ENCODE assay signal across 34 mouse cellular contexts in the genomic region with DNA sequence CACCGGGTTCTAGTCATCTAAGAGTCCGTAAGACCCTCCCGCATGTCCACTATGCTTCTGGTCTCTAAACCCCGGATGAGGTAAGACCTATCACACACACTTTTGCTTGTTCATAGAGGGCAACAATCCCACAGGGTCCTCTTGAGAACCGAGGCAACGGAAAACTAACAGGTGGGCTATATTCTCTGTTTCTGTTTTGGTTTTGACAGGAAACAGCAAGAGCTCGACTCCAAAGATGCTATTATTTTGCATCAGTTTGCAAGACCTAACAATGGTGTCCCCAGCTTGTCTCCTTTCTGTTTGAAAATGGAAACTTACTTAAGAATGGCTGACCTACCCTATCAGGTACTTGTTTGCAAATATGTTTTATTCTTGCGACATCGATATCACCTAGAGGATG. TPM values are rescaled to one million over a fixed set of nuclear protein-coding genes. Genes with fewer than 3 reads are reported as not detected.
"Had no signal": no experiment of that assay in that cellular context is flagged by ENCODE, and none has a peak within 500 bp of the region (broad histone marks: within the 10 kb centered on the region; RNA-seq: fewer than 3 reads in every experiment).

No protein-coding gene starts in this region.

- DNase-seq: left cerebral cortex, postnatal 4 days; liver; liver, embryonic 13.5 days; liver, postnatal 0 days; lung, adult 18-20 months; lung, adult 2 months; lung, embryonic 14.5 days; lung, postnatal 10 days; lung, postnatal 14 days; lung, postnatal 36 days; lung, postnatal 4 days; midbrain, embryonic 14.5 days had no signal

- H3K4me1 ChIP-seq: liver, embryonic 12.5 days; liver, embryonic 13.5 days; liver, embryonic 15.5 days had no signal

- H3K36me3 ChIP-seq: liver, embryonic 12.5 days; liver, embryonic 13.5 days; liver, embryonic 15.5 days; lung, embryonic 15.5 days; midbrain, embryonic 15.5 days had no signal

- H3K27me3 ChIP-seq: limb, embryonic 12.5 days; limb, embryonic 13.5 days; limb, embryonic 15.5 days; lung, embryonic 15.5 days; midbrain, embryonic 12.5 days; midbrain, embryonic 13.5 days; midbrain, embryonic 15.5 days; neural tube, embryonic 12.5 days had no signal

- H3K27ac ChIP-seq: limb, embryonic 10.5 days; limb, embryonic 12.5 days; limb, embryonic 13.5 days; limb, embryonic 15.5 days; liver, embryonic 12.5 days; liver, embryonic 13.5 days; liver, embryonic 14.5 days; liver, embryonic 15.5 days; lung, embryonic 15.5 days; macrophage; midbrain, embryonic 10.5 days; midbrain, embryonic 12.5 days; midbrain, embryonic 13.5 days; midbrain, embryonic 15.5 days; neural tube, embryonic 12.5 days had no signal

- H3K9me3 ChIP-seq: limb, embryonic 10.5 days; limb, embryonic 12.5 days; limb, embryonic 13.5 days; limb, embryonic 15.5 days; liver, embryonic 12.5 days; liver, embryonic 13.5 days; liver, embryonic 15.5 days; lung, embryonic 15.5 days; megakaryocyte, embryonic 14.5 days; midbrain, embryonic 10.5 days; midbrain, embryonic 12.5 days; midbrain, embryonic 13.5 days; midbrain, embryonic 15.5 days; neural tube, embryonic 12.5 days had no signal

- H3K4me3 ChIP-seq: limb, embryonic 10.5 days; limb, embryonic 12.5 days; limb, embryonic 13.5 days; limb, embryonic 15.5 days; liver, embryonic 12.5 days; liver, embryonic 13.5 days; liver, embryonic 15.5 days; lung, embryonic 15.5 days; megakaryocyte, embryonic 14.5 days; midbrain, embryonic 10.5 days; midbrain, embryonic 12.5 days; midbrain, embryonic 13.5 days; midbrain, embryonic 15.5 days; myocyte; neural tube, embryonic 12.5 days had no signal

- H3K4me2 ChIP-seq: limb, embryonic 12.5 days; limb, embryonic 13.5 days; limb, embryonic 15.5 days; liver, embryonic 11.5 days; liver, embryonic 12.5 days; liver, embryonic 13.5 days; liver, embryonic 15.5 days; lung, embryonic 14.5 days; lung, embryonic 15.5 days; midbrain, embryonic 11.5 days; midbrain, embryonic 12.5 days; midbrain, embryonic 13.5 days; midbrain, embryonic 15.5 days; neural tube, embryonic 12.5 days had no signal

- H3K9ac ChIP-seq: limb, embryonic 12.5 days; limb, embryonic 13.5 days; limb, embryonic 15.5 days; liver, embryonic 12.5 days; liver, embryonic 13.5 days; liver, embryonic 14.5 days; liver, embryonic 15.5 days; liver, postnatal 0 days; lung, embryonic 14.5 days; lung, embryonic 15.5 days; midbrain, embryonic 12.5 days; midbrain, embryonic 13.5 days; midbrain, embryonic 15.5 days; neural tube, embryonic 12.5 days had no signal

RNA-seq across cellular contexts. Expression of gene Faxc, which starts 5.3 kb away (rescaled TPM):
- total RNA-seq: megakaryocyte progenitor cell, adult 5-6 weeks; megakaryocyte-erythroid progenitor cell, adult 5-6 weeks; monocyte, adult 5-6 weeks had no signal
- polyA plus RNA-seq: liver, adult 2 months; liver, postnatal 0 days; macrophage had no signal
